Mouse (Mus musculus): ENCODE measurements around the gene Rhod. TPM values are rescaled to one million over a fixed set of nuclear protein-coding genes. Genes with fewer than 3 reads are reported as not detected.

The Rhod gene
- 6.5 and 6.7 TPM in 2 replicates for polyA plus RNA-seq (2015; fragmentation: Nextera tagmentation; extraction: Ambion mirVana)

DNA sequence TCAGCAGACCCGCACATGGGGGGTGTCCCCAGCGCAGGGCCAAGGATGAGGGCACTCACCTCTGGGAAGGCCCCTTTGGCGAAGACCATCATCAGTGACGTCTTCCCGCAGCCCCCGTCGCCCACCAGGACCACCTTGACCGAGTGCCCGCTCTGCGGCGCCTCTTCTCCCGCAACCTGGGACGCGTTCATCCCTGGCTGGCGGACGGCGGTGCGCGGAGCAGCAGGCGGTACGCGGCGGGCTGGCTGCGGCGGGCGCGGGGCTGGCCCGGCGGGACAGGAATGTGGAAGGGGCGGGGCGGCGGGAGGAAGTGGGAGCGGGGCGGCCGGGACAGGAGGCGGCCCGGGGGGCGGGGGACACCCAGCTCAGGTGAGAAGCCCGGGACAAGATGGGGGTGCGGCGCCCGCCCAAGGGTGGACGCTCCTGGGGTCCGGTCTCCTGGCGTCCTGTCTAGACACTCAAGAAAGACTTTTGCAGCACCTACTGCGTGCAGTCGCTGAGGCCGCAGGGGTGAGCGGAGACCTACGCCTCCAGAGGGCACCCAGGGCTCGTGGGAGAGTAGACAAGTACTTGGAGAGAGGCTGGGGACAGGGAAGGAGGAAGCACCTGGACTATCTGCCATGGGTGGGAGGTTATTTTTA is at the start of gene Rhod:
Gene Rhod (minus strand): TSS at position 272 of the 641 bp plus-strand sequence.
- H3K27ac ChIP-seq = peak within 1 kb of the TSS; percentile 27; the same call in 1 of the 2 replicates
- H3K36me3 ChIP-seq = peaks cover 3% of the 10 kb centered on the region; the same call in 1 of the 2 replicates
- 3% methylated on average over 50 of the region's 51 CpGs for WGBS (ENCODE audit: insufficient replicate concordance)
- no peaks in the 10 kb centered on the region for H3K9me3 ChIP-seq (replicated peaks)
- ATAC-seq (ENCODE audit: low read depth) = peak; percentile 36
- H3K4me3 ChIP-seq (replicated peaks) = peak within 1 kb of the TSS; percentile 59
- peak within 1 kb of the TSS; percentile 63 for H3K9ac ChIP-seq
- H3K27me3 ChIP-seq = peaks cover 47% of the 10 kb centered on the region
- peak within 1 kb of the TSS; percentile 55 for H3K4me2 ChIP-seq
- DNase-seq = no peak
- peaks cover 38% of the 10 kb centered on the region for H3K4me1 ChIP-seq (replicated peaks)

DNA sequence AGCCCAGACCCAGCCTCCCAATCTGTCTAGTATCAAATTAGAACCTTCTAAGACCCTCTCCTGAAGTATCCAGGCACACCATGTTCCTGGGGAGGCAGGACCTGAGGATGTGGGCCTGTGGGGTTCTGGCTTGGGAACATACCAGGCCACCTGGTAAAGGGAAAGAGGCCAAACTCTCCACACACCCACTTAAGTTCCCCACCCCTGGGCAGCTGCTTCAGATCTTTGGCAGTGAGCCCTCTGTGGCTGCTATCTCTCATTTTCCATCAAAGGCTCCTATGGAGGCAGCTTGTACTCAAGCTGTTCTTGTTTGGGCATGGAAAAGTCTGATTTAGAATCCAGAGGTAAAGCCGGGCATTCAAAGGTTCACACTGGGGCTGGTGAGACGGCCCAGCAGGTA is 48.6 kb upstream of the Rhod start:
- H3K36me3 ChIP-seq = no peaks in the 10 kb centered on the region

GRCm38 (mm10) chr19:4485006-4485405 is 45.8 kb upstream of the Rhod start:
- WGBS (ENCODE audit: insufficient replicate concordance) = 61% methylated on average over 5 of the region's 5 CpGs
- Histone ChIP-seq H3K9me3 (replicated peaks) (no peaks in the 10 kb centered on the region), H3K36me3 (no peaks in the 10 kb centered on the region), H3K27me3 (peaks cover 5% of the 10 kb centered on the region; the same call in 1 of the 2 replicates), H3K27ac (no peak overlapping the region), H3K4me2 (no peak overlapping the region), H3K4me3 (replicated peaks) (no peak overlapping the region), H3K4me1 (replicated peaks) (no peaks in the 10 kb centered on the region), H3K9ac (no peak overlapping the region)
- DNase-seq (no peak), ATAC-seq (ENCODE audit: low read depth) (no peak)

More for the DNA sequence above, 48.6 kb upstream of the Rhod start:
- Histone ChIP-seq H3K4me1 (replicated peaks) (no peaks in the 10 kb centered on the region), H3K27ac (no peak overlapping the region), H3K9ac (no peak overlapping the region), H3K4me2 (no peak overlapping the region), H3K4me3 (replicated peaks) (no peak overlapping the region), H3K9me3 (replicated peaks) (no peaks in the 10 kb centered on the region), H3K27me3 (no peaks in the 10 kb centered on the region)
- ATAC-seq (ENCODE audit: low read depth) (no peak), DNase-seq (no peak)
- 65% methylated on average over 2 of the region's 2 CpGs for WGBS (ENCODE audit: insufficient replicate concordance)

- H3K9ac ChIP-seq = no peak overlapping the region
- H3K36me3 ChIP-seq = no peaks in the 10 kb centered on the region
- no peak overlapping the region for H3K4me2 ChIP-seq
- no peak overlapping the region for H3K4me3 ChIP-seq (replicated peaks)
- no peak for ATAC-seq (ENCODE audit: low read depth)
- no peaks in the 10 kb centered on the region for H3K9me3 ChIP-seq (replicated peaks)
- 79% methylated on average over 3 of the region's 3 CpGs for WGBS (ENCODE audit: insufficient replicate concordance)
- H3K27ac ChIP-seq = no peak overlapping the region
- peaks cover 29% of the 10 kb centered on the region for H3K27me3 ChIP-seq
- DNase-seq = no peak
- peaks cover 5% of the 10 kb centered on the region for H3K4me1 ChIP-seq (replicated peaks)
Measured at GRCm38 (mm10) chr19:4482111-4482859, 43.1 kb upstream of the Rhod start.

- H3K36me3 ChIP-seq = no peaks in the 10 kb centered on the region
- H3K4me3 ChIP-seq (replicated peaks) = no peak overlapping the region
- 16% methylated on average over 4 of the region's 4 CpGs for WGBS (ENCODE audit: insufficient replicate concordance)
- H3K9me3 ChIP-seq (replicated peaks) = no peaks in the 10 kb centered on the region
- no peak overlapping the region for H3K4me2 ChIP-seq
- peaks cover 38% of the 10 kb centered on the region for H3K27me3 ChIP-seq
- H3K4me1 ChIP-seq (replicated peaks) = peaks cover 11% of the 10 kb centered on the region
- H3K9ac ChIP-seq = no peak overlapping the region
- H3K27ac ChIP-seq = no peak overlapping the region
- DNase-seq = no peak
- no peak for ATAC-seq (ENCODE audit: low read depth)
Measured at GRCm38 (mm10) chr19:4481326-4481725, 42.1 kb upstream of the Rhod start.

DNA sequence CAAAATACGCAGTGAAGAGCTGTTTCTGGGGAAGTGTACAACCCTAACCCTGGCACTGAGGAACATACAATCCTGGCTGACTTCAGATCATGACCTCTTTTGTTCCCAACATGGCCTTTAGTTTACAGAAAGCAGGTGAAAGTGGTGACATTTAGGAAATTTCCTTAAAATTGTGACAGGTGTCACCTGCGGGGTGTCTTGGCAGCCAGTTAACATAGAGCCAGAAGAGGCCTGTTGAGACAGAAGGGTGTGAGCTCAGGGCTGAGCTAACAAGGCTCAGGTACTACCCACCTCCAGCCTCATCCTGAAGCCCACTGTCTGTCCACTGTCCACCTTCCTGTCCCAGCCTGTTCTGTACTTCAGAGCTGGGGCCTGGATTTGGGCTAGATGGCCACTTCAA is 40.8 kb upstream of the Rhod start:
- Histone ChIP-seq H3K4me1 (replicated peaks) (peaks cover 12% of the 10 kb centered on the region), H3K4me2 (no peak overlapping the region), H3K27me3 (peaks cover 51% of the 10 kb centered on the region), H3K4me3 (replicated peaks) (no peak overlapping the region), H3K9ac (no peak overlapping the region), H3K27ac (no peak overlapping the region), H3K9me3 (replicated peaks) (no peaks in the 10 kb centered on the region), H3K36me3 (no peaks in the 10 kb centered on the region)
- no peak for DNase-seq
- ATAC-seq (ENCODE audit: low read depth) = no peak
- WGBS (ENCODE audit: insufficient replicate concordance) = 72% methylated on average over 2 of the region's 2 CpGs

- peak overlapping the region; percentile 13; the same call in 1 of the 2 replicates for H3K4me2 ChIP-seq
- no peak for ATAC-seq (ENCODE audit: low read depth)
Measured at GRCm38 (mm10) chr19:4478190-4478516, 38.9 kb upstream of the Rhod start.

GRCm38 (mm10) chr19:4477345-4478189 is 38.3 kb upstream of the Rhod start, which contains the start of gene Syt12:
Gene Syt12, minus strand, starts transcription at chr19:4477447.
- H3K4me3 ChIP-seq (replicated peaks) = peak within 1 kb of the TSS; percentile 50
- DNase-seq (no peak), ATAC-seq (ENCODE audit: low read depth) (no peak; the same call in 1 of the 2 replicates)
- H3K27me3 ChIP-seq = peaks cover 74% of the 10 kb centered on the region
- peaks cover 12% of the 10 kb centered on the region for H3K4me1 ChIP-seq (replicated peaks)
- no peaks in the 10 kb centered on the region for H3K36me3 ChIP-seq
- H3K27ac ChIP-seq = no peak within 1 kb of the TSS
- peak within 1 kb of the TSS; percentile 66 for H3K4me2 ChIP-seq
- 20% methylated on average over 21 of the region's 21 CpGs for WGBS (ENCODE audit: insufficient replicate concordance)
- H3K9ac ChIP-seq = peak within 1 kb of the TSS; percentile 43
- no peaks in the 10 kb centered on the region for H3K9me3 ChIP-seq (replicated peaks)

More at GRCm38 (mm10) chr19:4478190-4478516, 38.9 kb upstream of the Rhod start:
- no peaks in the 10 kb centered on the region for H3K9me3 ChIP-seq (replicated peaks)
- no peak overlapping the region for H3K4me3 ChIP-seq (replicated peaks)
- H3K27me3 ChIP-seq = peaks cover 68% of the 10 kb centered on the region
- H3K36me3 ChIP-seq = no peaks in the 10 kb centered on the region
- peaks cover 12% of the 10 kb centered on the region for H3K4me1 ChIP-seq (replicated peaks)
- H3K9ac ChIP-seq = no peak overlapping the region
- no peak overlapping the region for H3K27ac ChIP-seq
- 12% methylated on average over 1 of the region's 1 CpGs for WGBS (ENCODE audit: insufficient replicate concordance)
- no peak for DNase-seq

GRCm38 (mm10) chr19:4476601-4477257 is 37.5 kb upstream of the Rhod start:
- under 1% methylated on average over 70 of the region's 70 CpGs for WGBS (ENCODE audit: insufficient replicate concordance)

GRCm38 (mm10) chr19:4475224-4475925 is 36.1 kb upstream of the Rhod start:
- Histone ChIP-seq H3K36me3 (no peaks in the 10 kb centered on the region), H3K27ac (no peak overlapping the region), H3K4me2 (no peak overlapping the region), H3K9me3 (replicated peaks) (no peaks in the 10 kb centered on the region), H3K9ac (no peak overlapping the region), H3K4me1 (replicated peaks) (peaks cover 12% of the 10 kb centered on the region), H3K27me3 (peaks cover 81% of the 10 kb centered on the region), H3K4me3 (replicated peaks) (no peak overlapping the region)
- no peak for DNase-seq
- 51% methylated on average over 11 of the region's 11 CpGs for WGBS (ENCODE audit: insufficient replicate concordance)
- ATAC-seq (ENCODE audit: low read depth) = no peak

More at GRCm38 (mm10) chr19:4476601-4477257, 37.5 kb upstream of the Rhod start:
- no peaks in the 10 kb centered on the region for H3K36me3 ChIP-seq
- ATAC-seq (ENCODE audit: low read depth) = peak; percentile 44; the same call in 1 of the 2 replicates
- H3K4me1 ChIP-seq (replicated peaks) = peaks cover 12% of the 10 kb centered on the region
- peak overlapping the region; percentile 50 for H3K4me3 ChIP-seq (replicated peaks)
- peak overlapping the region; percentile 66 for H3K4me2 ChIP-seq
- H3K9me3 ChIP-seq (replicated peaks) = no peaks in the 10 kb centered on the region
- no peak overlapping the region for H3K27ac ChIP-seq
- H3K27me3 ChIP-seq = peaks cover 82% of the 10 kb centered on the region
- H3K9ac ChIP-seq = peak overlapping the region; percentile 43
- DNase-seq = no peak

Data from liver, embryonic 13.5 days (tissue).